Mouse (Mus musculus): ENCODE measurements around the gene Klk1b9. TPM values are rescaled to one million over a fixed set of nuclear protein-coding genes. Genes with fewer than 3 reads are reported as not detected.

Klk1b9 gene
- total RNA-seq, 2 experiments from 2014 or later: not detected

Other genes with a start within 250 kb of the Klk1b9 start
- not detected for gene Klk12, start 207.2 kb upstream of the Klk1b9 start, total RNA-seq (2021)
- gene Klk11, start 201.5 kb upstream of the Klk1b9 start, total RNA-seq (2021): not detected
- gene Klk10, start 195.0 kb upstream of the Klk1b9 start, total RNA-seq (2021): not detected
- gene Klk9, start 184.2 kb upstream of the Klk1b9 start, total RNA-seq (2021): not detected
- 1 to 10 TPM; 2.2 to 3.3 TPM for gene Klk8, start 178.5 kb upstream of the Klk1b9 start, total RNA-seq (2021)
- gene Klk7, start 164.8 kb upstream of the Klk1b9 start, total RNA-seq (2021): not detected
- gene Klk6, start 151.6 kb upstream of the Klk1b9 start, total RNA-seq (2021): 1 to 10 TPM; 1.0 to 1.4 TPM
- not detected for gene Klk5, start 134.1 kb upstream of the Klk1b9 start, total RNA-seq (2021)
- gene Klk4, start 94.9 kb upstream of the Klk1b9 start, total RNA-seq (2021): not detected
- not detected for gene Klk15, start 42.3 kb upstream of the Klk1b9 start, total RNA-seq (2021)
- not detected for gene Klk1b8, start 25.4 kb upstream of the Klk1b9 start, total RNA-seq (2021)
- not detected for gene Klk1b1, start 9.3 kb upstream of the Klk1b9 start, total RNA-seq (2021)
- gene Klk1b11, start 19.8 kb downstream of the Klk1b9 start, total RNA-seq (2021): not detected
- not detected for gene Klk1b26, start 36.1 kb downstream of the Klk1b9 start, total RNA-seq (2021)
- not detected for gene Klk1b27, start 76.2 kb downstream of the Klk1b9 start, total RNA-seq (2021)
- not detected for gene Klk1b21, start 126.3 kb downstream of the Klk1b9 start, total RNA-seq (2021)
- gene Klk1b22, start 136.6 kb downstream of the Klk1b9 start, total RNA-seq (2021): not detected
- not detected for gene Klk1b16, start 160.7 kb downstream of the Klk1b9 start, total RNA-seq (2021)
- gene Klk1b24, start 212.2 kb downstream of the Klk1b9 start, total RNA-seq (2021): not detected
- gene Klk1b3, start 222.1 kb downstream of the Klk1b9 start, total RNA-seq (2021): not detected
- gene Klk1b4, start 231.4 kb downstream of the Klk1b9 start, total RNA-seq (2021): not detected
- gene Klk1b5, start 239.9 kb downstream of the Klk1b9 start, total RNA-seq (2021): not detected
- gene Klk1, start 249.3 kb downstream of the Klk1b9 start, total RNA-seq (2021): not detected

Measured in left cerebral cortex, postnatal 25 days (tissue).